Mouse (Mus musculus) liver (tissue): Measurements from ENCODE around the gene Rrm2.
"Not testable (repeated sequence)": the region's sequence is repeated elsewhere in the genome, so short reads cannot be mapped to it uniquely, and the experiment has no call there.

Experiments used
- DNase-seq: peaks from one replicate; pipeline ENCODE4 v3.0.0-alpha.2; 2020; ENCODE audit warnings: mixed read lengths

The Rrm2 gene

GRCm38 (mm10) chr12:24707954-24708823 lies at the start of gene Rrm2:
Rrm2 (plus strand) TSS chr12:24708241.
- DNase-seq = peak; percentile 98

- DNase-seq = no peak
Measured at GRCm38 (mm10) chr12:24658998-24659397, 49.0 kb upstream of the Rrm2 start.

GRCm38 (mm10) chr12:24659923-24660322 lies 48.1 kb upstream of the Rrm2 start:
- no peak for DNase-seq

- no peak for DNase-seq
Measured at GRCm38 (mm10) chr12:24661100-24661499, 46.9 kb upstream of the Rrm2 start.

- DNase-seq = no peak
Measured at GRCm38 (mm10) chr12:24662131-24662530, 45.9 kb upstream of the Rrm2 start.

GRCm38 (mm10) chr12:24680096-24680491 lies 27.9 kb upstream of the Rrm2 start:
- no peak for DNase-seq

GRCm38 (mm10) chr12:24680492-24681285 lies 27.4 kb upstream of the Rrm2 start:
- no peak for DNase-seq

- DNase-seq = no peak
Measured at GRCm38 (mm10) chr12:24681286-24682023, 26.6 kb upstream of the Rrm2 start, which contains the start of gene Cys1. Cys1 (minus strand) TSS chr12:24681813.

GRCm38 (mm10) chr12:24682563-24682962 lies 25.5 kb upstream of the Rrm2 start:
- DNase-seq = peak; percentile 3

- DNase-seq = no peak
Measured at GRCm38 (mm10) chr12:24683461-24683860, 24.6 kb upstream of the Rrm2 start.

- DNase-seq = no peak
Measured at GRCm38 (mm10) chr12:24686038-24686695, 21.9 kb upstream of the Rrm2 start.

GRCm38 (mm10) chr12:24686696-24687346 lies 21.2 kb upstream of the Rrm2 start:
- DNase-seq = no peak

GRCm38 (mm10) chr12:24690351-24690750 lies 17.7 kb upstream of the Rrm2 start:
- DNase-seq = no peak

- peak; percentile 84 for DNase-seq
Measured at GRCm38 (mm10) chr12:24696500-24697483, 11.2 kb upstream of the Rrm2 start.

GRCm38 (mm10) chr12:24697484-24698204 lies 10.4 kb upstream of the Rrm2 start:
- DNase-seq = peak; percentile 53

GRCm38 (mm10) chr12:24698514-24698913 lies 9.5 kb upstream of the Rrm2 start:
- no peak for DNase-seq

- no peak for DNase-seq
Measured at GRCm38 (mm10) chr12:24699578-24699977, 8.5 kb upstream of the Rrm2 start.

- not testable (repeated sequence) for DNase-seq
Measured at GRCm38 (mm10) chr12:24701621-24702020, 6.4 kb upstream of the Rrm2 start.

GRCm38 (mm10) chr12:24703013-24703412 lies 5.0 kb upstream of the Rrm2 start:
- peak; percentile 81 for DNase-seq
